Mouse (Mus musculus) forelimb bud, embryonic 11.5 days (tissue): ENCODE measurements around the gene Itga2.
A peak's percentile ranks its signal among the peaks of the same experiment; 100 is the strongest.

Source experiments
- DNase-seq: peaks from one replicate; pipeline ENCODE4 v3.0.0-alpha.2; 2012; ENCODE audit warnings: low read depth, low spot score

Itga2 gene

GRCm38 (mm10) chr13:114931775-114932294, at the start of gene Itga2:
Gene Itga2 (minus strand): TSS chr13:114932100.
- DNase-seq = peak; percentile 30

GRCm38 (mm10) chr13:114980831-114981419, 49.0 kb upstream of the Itga2 start:
- DNase-seq = no peak

GRCm38 (mm10) chr13:114974484-114975042, 42.7 kb upstream of the Itga2 start:
- DNase-seq = no peak

- DNase-seq = no peak
Measured at GRCm38 (mm10) chr13:114971905-114972304, 40.0 kb upstream of the Itga2 start.

- DNase-seq = peak; percentile 66
Measured at GRCm38 (mm10) chr13:114964233-114964632, 32.3 kb upstream of the Itga2 start.

GRCm38 (mm10) chr13:114954516-114954915, 22.6 kb upstream of the Itga2 start:
- DNase-seq = no peak

GRCm38 (mm10) chr13:114933541-114933940, 1.6 kb upstream of the Itga2 start:
- no peak for DNase-seq

- DNase-seq = peak; percentile 5
Measured at GRCm38 (mm10) chr13:114930996-114931649, 777 bp downstream of the Itga2 start.

- no peak for DNase-seq
Measured at GRCm38 (mm10) chr13:114924785-114925184, 7.1 kb downstream of the Itga2 start.

GRCm38 (mm10) chr13:114923331-114923730, 8.6 kb downstream of the Itga2 start:
- no peak for DNase-seq

- no peak for DNase-seq
Measured at GRCm38 (mm10) chr13:114915767-114916166, 16.1 kb downstream of the Itga2 start.

- no peak for DNase-seq
Measured at GRCm38 (mm10) chr13:114914963-114915362, 16.9 kb downstream of the Itga2 start.

GRCm38 (mm10) chr13:114914559-114914958, 17.3 kb downstream of the Itga2 start:
- DNase-seq = no peak

GRCm38 (mm10) chr13:114910629-114911028, 21.3 kb downstream of the Itga2 start:
- no peak for DNase-seq

- no peak for DNase-seq
Measured at GRCm38 (mm10) chr13:114909514-114909913, 22.4 kb downstream of the Itga2 start.

- no peak for DNase-seq
Measured at GRCm38 (mm10) chr13:114907876-114908275, 24.0 kb downstream of the Itga2 start.

- no peak for DNase-seq
Measured at GRCm38 (mm10) chr13:114896751-114897386, 35.0 kb downstream of the Itga2 start.

- DNase-seq = no peak
Measured at GRCm38 (mm10) chr13:114895896-114896295, 36.0 kb downstream of the Itga2 start.

GRCm38 (mm10) chr13:114894718-114895117, 37.2 kb downstream of the Itga2 start:
- no peak for DNase-seq

- no peak for DNase-seq
Measured at GRCm38 (mm10) chr13:114891655-114892054, 40.2 kb downstream of the Itga2 start.

- DNase-seq = no peak
Measured at GRCm38 (mm10) chr13:114887695-114888094, 44.2 kb downstream of the Itga2 start.

GRCm38 (mm10) chr13:114887293-114887692, 44.6 kb downstream of the Itga2 start:
- DNase-seq = no peak
